Mouse (Mus musculus): Measurements from ENCODE around the gene Cdkl1. TPM values are rescaled to one million over a fixed set of nuclear protein-coding genes. Genes with fewer than 3 reads are reported as not detected.
A peak's percentile ranks its signal among the peaks of the same experiment; 100 is the strongest.

The Cdkl1 gene
- 4.2 and 7.8 TPM in 2 replicates for polyA plus RNA-seq (2015; fragmentation: Nextera tagmentation; extraction: Ambion mirVana)

DNA sequence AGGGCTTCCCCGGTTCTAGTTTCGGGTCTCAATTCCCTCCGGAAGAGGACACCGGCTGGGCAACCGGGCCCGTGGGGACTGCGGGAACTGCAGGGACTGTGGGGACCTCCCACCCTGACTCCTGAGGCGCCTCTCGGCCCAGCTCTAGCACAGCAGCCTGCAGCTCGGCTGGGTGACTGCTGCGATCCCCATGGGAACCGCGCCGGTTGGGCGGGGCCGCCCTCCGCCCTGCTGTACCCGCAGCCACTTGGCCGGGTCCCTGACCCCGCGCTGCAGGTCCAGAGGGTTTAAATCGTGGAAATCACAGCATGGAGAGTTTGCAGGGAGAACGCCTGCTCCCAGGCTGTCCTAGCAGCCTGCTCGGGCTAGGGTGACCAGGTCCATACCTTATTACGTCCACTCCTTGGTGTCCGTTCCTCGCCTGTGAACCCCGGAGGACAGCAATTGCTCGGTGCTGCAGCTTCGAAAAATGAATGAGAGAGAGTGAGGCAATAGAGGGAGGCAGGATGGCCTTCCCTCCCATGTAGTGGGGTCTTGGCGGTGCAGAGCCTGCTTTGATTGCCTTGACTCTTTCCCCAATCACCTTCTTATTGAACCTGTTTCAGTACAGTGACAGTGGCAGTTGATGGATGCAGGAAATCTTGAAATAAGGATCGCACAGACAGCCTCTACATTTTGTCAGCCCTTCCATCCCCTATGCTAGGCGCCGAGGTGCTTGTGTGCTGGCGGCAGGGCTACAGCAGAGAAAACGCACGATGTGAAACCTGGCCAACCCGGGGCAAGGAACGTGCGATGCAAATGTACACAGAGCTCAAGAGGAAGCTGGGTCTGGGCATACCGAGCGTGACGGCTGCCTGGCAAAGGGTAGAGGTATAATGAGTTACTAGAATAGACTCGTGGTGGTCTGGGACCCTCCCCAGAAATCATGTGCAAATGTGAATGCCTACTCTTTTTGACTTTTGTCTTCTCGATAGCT is at the start of gene Cdkl1:
Gene Cdkl1 (minus strand): TSS at position 738 of the 976 bp plus-strand sequence.
- peak; percentile 54 for DNase-seq (ENCODE audit: low spot score)

GRCm38 (mm10) chr12:69838376-69838775 is 47.3 kb upstream of the Cdkl1 start:
- peak; percentile 71 for DNase-seq (ENCODE audit: low spot score)

GRCm38 (mm10) chr12:69833982-69834604 is 43.0 kb upstream of the Cdkl1 start:
- no peak for DNase-seq (ENCODE audit: low spot score)

DNA sequence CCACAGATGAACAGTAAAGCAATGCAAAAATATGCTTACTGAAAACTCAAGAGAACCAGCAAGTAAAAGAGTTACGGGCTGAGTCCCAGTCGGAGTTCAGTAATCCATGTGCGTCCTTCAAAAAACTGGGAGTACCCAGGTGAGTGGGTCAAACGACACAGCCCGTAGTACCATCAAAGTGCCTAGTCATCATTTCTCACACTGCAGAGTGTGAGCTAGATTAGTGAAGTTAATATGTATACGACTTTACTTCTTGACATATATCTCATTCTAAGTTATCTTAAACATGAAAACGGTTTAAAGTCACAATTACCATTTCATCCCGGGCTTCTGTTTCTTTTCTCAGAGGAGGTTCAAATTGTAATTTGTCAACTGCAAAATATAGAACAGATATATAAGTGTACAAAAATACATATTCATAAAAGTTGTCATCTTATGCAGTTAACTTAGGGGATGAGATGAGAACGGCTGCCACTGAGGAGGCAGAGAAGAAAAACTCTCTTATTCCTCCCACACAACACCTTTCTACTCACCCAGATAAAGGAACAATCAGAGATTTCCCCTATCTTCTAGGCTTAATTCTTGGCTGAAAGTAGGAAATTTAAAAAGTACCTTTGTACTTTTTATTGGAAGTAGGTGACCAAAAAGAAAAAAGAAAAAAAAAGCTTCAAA is 40.3 kb upstream of the Cdkl1 start:
- no peak for DNase-seq (ENCODE audit: low spot score)

- no peak for DNase-seq (ENCODE audit: low spot score)
These were observed 37.1 kb upstream of the Cdkl1 start for GRCm38 (mm10) chr12:69828214-69828613.

- no peak for DNase-seq (ENCODE audit: low spot score)
These were observed 34.0 kb upstream of the Cdkl1 start for GRCm38 (mm10) chr12:69824881-69825597.

- no peak for DNase-seq (ENCODE audit: low spot score)
These were observed 23.2 kb upstream of the Cdkl1 start for GRCm38 (mm10) chr12:69814272-69814671.

DNA sequence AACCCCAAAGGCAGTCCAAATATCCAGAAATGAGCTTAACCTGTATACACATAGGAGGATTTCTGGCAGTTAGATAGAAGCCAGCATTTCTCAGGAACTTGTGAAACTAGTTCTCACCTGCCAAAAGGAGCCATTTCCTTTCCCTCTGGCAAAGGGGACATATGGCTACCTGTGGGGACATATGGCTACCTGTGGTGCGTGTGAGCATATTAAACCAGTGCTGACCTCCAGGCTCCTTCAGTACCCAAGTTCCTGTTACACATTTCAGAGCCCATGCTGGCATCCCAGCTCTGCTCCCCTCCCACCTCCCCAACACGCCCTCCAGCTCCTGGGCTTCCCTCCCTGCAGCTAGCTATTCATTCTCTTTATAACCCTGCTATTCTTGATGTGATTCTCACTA is 22.5 kb upstream of the Cdkl1 start:
- no peak for DNase-seq (ENCODE audit: low spot score)

GRCm38 (mm10) chr12:69812986-69813385 is 21.9 kb upstream of the Cdkl1 start:
- DNase-seq (ENCODE audit: low spot score), result no peak

GRCm38 (mm10) chr12:69811976-69812375 is 20.9 kb upstream of the Cdkl1 start:
- DNase-seq (ENCODE audit: low spot score), result no peak

GRCm38 (mm10) chr12:69809439-69809838 is 18.4 kb upstream of the Cdkl1 start:
- DNase-seq (ENCODE audit: low spot score), result no peak

DNA sequence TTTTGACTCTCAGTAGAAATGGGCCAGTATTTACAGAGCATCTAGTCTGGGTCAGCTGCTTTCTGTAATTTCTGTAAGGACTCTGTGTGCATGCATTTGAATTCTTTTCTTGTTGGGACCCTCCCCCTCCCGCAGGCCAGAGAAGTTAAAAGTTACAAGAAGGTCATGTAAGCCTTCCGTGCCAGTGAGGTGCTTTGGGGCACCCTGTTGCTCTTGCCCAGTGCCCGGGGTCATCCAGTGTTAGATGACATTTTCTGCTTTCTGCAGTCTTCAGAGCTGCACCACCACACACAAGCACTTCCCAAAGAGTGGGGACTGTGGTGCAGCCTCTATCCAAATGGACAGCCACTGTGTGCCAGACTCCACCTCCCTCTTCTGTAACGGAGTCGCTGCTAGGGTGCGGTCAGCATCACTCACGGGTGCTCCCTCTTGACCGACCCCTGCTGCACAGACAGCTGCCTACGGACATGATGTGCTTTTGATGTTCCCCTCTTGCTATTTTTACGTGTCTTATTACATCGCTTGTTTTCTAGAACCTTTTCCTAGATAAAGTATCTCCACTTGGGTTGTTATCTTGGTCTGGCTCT is 16.4 kb upstream of the Cdkl1 start:
- DNase-seq (ENCODE audit: low spot score), result no peak

DNA sequence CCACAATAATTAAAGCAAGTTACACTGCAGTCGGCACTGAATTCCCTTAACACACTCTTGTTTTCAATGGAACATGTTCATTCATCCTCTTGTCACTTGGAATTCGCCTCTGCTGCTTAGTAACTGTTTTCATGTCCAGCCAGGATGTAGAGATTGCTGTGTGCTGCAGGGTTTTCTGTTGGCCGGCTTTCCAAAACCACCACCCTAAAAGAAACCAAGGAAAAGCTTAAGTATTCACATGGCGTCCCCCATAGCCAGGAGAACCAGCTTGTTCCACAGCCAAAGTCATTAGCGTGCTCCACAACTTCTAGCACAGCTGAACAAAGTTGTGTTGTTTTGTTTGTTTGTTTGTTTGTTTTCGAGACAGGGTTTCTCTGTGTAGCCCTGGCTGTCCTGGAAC is 14.1 kb upstream of the Cdkl1 start:
- no peak for DNase-seq (ENCODE audit: low spot score)

GRCm38 (mm10) chr12:69804393-69805070 is 13.5 kb upstream of the Cdkl1 start:
- no peak for DNase-seq (ENCODE audit: low spot score)

GRCm38 (mm10) chr12:69803196-69803595 is 12.1 kb upstream of the Cdkl1 start:
- DNase-seq (ENCODE audit: low spot score), result no peak

- no peak for DNase-seq (ENCODE audit: low spot score)
These were observed 9.5 kb upstream of the Cdkl1 start for GRCm38 (mm10) chr12:69800586-69800985.

GRCm38 (mm10) chr12:69796311-69796710 is 5.2 kb upstream of the Cdkl1 start:
- no peak for DNase-seq (ENCODE audit: low spot score)

DNA sequence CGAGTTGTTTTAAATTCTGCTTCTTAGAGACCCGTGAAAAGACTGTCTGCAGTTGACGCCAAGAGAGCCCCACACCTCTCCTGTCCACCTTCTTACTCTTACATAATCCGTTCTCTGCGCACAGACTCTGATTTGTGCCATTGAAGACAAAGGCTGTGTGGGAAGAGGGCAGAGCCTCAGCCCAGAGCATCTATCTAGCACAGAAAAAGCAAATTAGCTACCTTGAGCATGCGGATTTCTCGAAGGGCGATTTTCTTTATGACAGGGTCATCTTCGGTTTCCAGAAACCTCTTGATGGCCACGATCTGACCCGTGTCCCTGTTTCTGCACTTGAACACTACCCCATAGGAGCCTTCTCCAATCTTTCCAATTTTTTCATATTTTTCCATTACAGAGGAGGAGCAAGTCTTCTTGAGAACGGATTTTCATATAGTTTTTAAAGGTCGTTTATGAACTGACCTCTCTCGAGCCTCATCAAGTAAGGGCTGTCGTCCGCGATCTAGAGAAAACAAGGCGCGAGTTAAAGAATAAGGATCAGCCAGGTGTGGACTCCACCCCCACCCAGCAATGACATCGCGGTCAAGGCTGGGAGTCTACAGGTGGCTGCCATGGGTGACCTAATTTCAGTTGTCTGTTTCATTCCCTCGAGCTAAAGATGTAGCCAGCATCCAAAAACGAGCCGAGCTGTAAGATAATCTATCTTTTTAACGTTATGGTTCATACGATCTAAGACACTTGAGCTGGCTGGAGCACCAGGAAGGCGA is 1.1 kb downstream of the Cdkl1 start:
- peak; percentile 27 for DNase-seq (ENCODE audit: low spot score)

DNA sequence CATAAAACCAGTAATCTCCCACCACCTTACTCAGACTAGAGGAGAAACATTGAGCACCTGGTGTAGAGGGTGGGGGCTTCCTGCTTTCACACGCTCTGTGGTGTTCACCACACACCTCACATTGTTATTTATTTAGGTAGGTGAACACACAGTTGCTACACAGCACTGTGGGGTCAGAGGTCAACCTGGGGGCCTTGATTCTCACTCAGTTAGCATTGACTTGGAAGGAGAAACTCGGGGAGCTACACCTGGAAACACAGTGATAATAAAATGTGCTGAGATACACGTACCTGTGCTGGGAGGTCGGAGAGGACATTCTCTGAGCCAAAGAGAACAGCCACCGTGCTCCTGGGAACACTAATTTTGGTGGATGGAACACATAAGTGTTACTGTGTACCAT is 2.7 kb downstream of the Cdkl1 start:
- peak; percentile 28 for DNase-seq (ENCODE audit: low spot score)

GRCm38 (mm10) chr12:69785471-69785870 is 5.6 kb downstream of the Cdkl1 start:
- no peak for DNase-seq (ENCODE audit: low spot score)
